Mouse (Mus musculus): Measurements from ENCODE around the gene Eif4a2.

Gene Eif4a2

GRCm38 (mm10) chr16:23103841-23104240 is 3.4 kb upstream of the Eif4a2 start:
- DNase-seq (ENCODE audit: low spot score in 2 of 2) = no peak

- no peak for DNase-seq (ENCODE audit: low spot score in 2 of 2)
Observed at GRCm38 (mm10) chr16:23106121-23106520, 1.1 kb upstream of the Eif4a2 start.

DNA sequence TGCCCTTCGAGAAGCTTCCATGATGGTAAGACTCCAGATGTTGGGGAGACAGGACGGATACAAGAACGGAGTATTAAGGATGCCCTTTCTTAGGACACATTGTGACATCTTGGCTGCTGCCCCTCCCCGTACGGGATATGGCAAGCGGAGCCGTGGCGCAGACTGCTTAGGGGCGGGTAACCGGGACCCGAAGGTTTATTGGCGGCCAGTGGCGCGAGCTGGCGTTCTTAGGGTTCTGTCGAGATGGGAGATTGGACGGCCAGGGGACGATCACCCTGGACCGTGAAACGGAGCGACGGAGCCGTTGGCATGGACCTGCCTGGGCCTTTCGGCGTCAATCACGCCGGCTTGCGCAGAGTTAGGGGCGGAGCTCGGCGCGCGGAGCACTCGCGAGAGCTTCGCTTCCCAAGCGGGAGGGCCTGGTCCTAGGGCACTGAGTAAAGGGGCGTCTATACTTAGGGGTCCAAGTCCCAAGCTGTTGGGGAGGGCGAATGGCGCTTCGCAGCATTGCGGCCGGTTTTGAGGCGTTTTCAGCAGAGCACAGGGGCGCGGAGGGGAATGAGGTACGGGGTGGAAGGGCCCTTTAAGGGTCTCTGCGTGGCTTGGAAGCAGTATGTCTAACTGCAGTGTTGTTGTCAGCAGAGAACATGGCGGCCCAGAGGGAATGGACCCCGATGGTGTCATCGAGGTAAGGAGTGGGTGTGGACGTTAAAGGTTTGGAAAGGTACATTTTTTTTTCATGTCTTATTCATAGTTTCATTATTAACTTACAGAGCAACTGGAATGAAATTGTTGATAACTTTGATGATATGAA is 909 bp downstream of the Eif4a2 start:
- DNase-seq (ENCODE audit: low spot score in 2 of 2) = peak; percentile 80 to 83

DNA sequence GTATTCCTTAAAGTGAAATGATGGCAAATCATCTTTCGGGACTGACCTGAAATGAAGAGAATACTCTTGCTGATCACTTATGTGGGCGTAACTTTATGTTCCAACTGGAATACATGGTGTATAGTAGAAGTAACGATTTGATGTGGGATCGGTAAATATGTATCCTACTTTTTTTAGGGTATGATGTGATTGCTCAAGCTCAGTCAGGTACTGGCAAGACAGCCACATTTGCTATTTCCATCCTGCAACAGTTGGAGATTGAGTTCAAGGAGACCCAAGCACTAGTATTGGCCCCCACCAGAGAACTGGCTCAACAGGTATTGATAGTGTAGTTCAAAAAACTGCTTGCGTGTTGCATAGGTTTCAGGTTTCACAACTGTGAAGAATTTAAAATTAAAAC is 1.7 kb downstream of the Eif4a2 start:
- no peak for DNase-seq (ENCODE audit: low spot score in 2 of 2)

DNA sequence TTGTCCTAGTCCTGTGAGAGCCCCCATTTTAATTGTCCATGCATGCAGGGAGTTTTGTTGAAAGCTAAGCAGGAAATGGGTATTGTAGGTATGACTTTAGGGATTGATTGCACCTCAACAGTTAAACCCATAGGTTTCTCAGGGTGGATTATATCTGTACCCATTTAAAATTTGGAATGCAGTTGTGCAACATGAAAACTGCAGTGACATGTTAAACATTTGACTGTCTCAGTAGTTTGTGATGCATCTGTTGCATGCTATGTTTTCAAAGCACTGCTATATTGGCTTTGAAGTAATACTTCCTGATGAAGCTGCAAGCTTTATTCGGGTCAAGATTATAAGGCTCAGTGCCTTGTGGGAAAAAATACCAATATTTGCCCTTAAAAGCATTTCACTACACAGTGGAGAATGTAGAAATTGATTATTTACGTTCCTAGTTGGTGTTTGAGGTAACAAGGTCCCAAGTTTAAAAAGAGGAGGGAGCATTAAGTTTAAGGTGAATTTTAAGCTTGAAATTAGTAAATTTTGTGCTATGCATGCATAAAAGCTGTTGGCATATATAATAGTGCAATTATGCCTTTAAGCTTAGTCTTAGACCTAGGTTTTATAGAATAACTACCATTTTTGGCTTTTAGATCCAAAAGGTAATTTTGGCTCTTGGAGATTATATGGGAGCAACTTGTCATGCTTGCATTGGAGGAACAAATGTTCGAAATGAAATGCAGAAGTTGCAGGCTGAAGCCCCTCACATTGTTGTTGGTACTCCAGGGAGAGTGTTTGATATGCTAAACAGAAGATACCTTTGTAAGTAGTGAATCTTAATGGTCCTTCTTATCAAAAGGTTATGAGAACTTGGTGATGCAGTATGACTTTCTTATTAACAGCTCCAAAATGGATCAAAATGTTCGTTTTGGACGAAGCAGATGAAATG is 2.4 kb downstream of the Eif4a2 start:
- DNase-seq (ENCODE audit: low spot score in 2 of 2) = no peak

- no peak for DNase-seq (ENCODE audit: low spot score in 2 of 2)
Observed at GRCm38 (mm10) chr16:23112348-23112747, 5.1 kb downstream of the Eif4a2 start.

DNA sequence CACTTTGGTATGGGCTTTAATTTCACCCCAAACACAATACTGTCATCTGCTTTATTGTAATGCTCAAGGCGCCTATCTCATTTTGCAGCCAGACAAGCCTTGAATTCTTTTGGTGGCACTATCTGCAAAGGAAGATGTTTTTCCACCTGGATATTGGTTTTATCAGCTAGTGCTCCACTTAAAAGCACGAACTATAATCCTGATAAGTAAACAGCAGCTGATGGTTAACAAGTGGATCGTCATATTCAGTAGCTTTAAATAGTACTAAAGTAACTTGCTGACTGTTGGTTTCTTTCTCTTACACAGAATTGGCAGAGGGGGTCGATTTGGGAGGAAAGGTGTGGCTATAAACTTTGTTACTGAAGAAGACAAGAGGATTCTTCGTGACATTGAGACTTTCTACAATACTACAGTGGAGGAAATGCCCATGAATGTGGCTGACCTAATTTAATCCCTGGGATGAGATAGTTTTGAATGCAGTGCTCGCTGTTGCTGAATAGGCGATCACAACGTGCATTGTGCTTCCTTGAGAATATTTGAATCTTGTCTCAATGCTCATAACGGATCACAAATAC is 5.7 kb downstream of the Eif4a2 start:
- DNase-seq (ENCODE audit: low spot score in 2 of 2) = no peak

- DNase-seq (ENCODE audit: low spot score in 2 of 2) = no peak
Observed at GRCm38 (mm10) chr16:23113903-23114302, 6.7 kb downstream of the Eif4a2 start.

DNA sequence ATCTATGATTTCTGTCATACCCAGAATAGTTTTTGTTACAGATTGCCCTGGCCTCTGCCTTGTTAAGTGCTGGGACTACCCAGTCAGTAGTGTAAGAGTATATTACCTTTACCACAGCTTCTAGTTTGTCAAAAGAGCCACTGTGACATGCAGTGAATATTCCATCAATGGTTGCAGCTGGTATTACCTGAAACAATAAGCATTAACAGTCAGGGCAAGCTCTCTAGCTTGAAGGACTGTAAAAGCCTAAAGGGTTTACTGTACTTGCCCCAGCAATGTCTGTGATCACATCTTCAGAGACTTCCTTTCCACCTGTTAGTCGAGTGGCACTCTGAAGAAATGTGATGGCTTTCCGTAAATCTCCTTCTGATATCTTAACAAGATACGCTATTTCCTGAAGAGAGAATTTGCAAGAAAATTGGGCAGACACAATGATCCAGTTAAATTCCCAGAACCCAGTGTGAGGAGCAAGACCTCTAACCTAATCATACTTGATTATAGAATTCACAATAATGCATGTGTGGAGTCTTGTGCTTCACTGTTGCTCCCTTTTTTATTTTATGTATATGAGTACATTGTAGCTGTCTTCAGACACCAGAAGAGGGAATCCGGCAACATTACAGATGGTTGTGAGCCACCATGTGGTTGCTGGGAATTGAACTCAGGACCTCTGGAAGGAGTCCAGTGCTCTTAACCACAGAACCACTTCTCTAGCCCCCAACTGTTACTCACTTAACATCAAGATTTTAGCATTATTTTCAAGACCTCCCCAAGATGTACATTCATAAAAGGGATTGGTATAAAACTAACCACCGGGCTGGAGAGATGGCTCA is 7.3 kb downstream of the Eif4a2 start:
- DNase-seq (ENCODE audit: low spot score in 2 of 2) = no peak

- DNase-seq (ENCODE audit: low spot score in 2 of 2) = no peak
Observed at GRCm38 (mm10) chr16:23115486-23115885, 8.2 kb downstream of the Eif4a2 start.

DNA sequence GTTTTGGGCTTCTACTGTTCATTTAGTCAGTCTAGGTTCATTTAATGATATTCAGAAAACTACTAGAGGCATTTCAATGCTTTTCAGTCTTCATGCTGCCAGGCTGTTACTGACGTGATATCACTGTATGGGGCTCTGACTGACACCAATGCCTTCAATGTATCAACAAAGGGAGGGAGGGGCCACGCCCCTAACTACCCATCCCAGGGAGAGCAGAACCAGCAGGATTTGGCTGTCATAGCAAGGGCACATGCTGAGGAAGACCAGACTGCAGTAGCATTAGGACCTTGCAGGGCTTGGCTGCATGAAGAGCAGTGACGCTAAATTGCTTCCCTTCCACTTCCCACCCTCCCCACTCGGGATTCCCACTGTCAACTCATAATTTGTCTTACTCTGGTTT is 9.9 kb downstream of the Eif4a2 start:
- DNase-seq (ENCODE audit: low spot score in 2 of 2) = no peak

DNA sequence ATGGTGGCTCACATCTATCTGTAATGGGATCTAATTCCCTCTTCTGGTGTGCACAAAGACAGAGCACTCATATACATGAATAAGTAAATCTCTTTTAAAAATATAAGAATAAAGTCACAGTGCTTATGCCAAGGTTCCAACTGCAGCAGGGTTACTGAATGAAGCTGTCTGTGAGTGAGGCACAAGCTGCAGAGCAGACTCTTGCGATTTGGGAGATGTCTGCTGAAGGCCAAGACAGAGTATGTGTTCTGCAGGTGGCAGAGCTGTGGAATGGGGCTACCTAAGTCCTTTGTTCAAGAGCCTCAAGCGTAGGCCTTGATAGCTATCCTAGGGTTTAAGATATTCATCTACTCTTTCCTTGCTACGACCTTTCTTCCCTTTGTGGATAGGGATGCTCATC is 15.2 kb downstream of the Eif4a2 start:
- DNase-seq (ENCODE audit: low spot score in 2 of 2) = no peak

- DNase-seq (ENCODE audit: low spot score in 2 of 2) = no peak
Observed at GRCm38 (mm10) chr16:23123104-23123503, 15.9 kb downstream of the Eif4a2 start.

DNA sequence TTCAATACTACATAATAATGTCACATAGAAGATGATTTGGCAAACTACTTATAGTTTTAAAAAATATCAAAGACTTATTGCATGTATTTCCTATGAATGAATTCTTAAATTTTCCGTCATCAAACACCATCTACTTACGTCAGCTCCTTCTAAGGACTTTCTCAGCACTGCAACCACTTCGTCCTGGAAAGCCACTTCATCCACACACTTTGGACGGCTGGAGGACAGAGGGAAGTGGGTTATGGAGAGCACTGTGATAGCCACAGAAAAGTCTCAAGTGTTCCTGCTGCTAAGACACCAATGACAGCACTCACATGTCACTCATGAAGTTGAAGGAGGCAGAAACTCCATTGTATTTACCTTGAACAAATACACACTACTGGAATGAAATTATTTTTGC is 17.2 kb downstream of the Eif4a2 start:
- DNase-seq (ENCODE audit: low spot score in 2 of 2) = no peak

DNA sequence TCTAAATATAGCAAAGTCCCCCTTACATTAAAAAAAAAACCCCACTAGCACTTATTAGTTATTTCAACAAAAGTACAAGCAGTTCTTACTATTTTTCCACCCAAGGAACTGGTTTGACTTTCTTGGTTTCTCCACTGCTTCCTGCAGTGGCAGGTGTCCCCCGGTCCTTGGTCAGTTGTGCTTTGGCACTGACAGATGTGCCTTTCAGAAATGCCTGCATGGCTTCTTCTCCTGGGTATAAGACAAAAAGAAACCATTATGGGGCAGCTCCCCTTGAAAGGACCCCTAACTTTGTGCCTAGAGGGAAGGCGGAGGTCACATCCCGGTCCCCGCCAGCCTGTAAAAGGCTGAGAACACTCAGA is 20.0 kb downstream of the Eif4a2 start:
- DNase-seq (ENCODE audit: low spot score in 2 of 2) = no peak

DNA sequence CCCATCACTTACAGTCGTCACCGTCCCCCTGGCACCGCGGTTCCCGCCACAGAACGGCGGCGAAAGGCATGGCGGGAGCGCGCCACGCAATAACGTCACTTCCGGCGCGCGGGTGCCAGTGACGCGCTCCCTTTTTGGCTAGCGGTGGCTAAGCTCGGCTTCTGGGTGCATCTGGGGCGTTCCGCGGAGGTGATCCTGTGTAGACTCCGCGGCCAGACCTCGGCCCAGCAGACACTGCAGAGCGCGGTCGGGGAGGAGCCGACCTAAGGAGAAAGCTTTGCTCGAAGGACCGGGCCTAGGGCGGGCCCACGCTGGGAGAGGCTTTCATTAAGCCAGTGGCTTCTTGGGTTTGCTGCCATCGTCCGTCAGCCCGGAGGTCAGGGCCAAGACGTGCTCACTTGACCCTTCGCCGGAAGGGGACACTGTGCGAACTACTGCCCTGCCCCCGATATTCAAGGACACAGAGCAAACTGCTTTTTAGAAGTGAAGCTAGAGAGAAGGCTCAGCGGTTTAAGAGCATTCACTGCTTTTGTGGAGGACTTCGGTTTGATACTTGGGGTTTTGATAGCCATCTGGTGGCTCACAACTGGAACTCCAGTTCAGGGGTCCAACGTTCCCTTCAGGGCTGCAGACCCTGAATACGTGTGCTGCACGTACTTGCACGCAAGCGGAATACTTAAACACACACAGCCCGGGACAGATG is 20.6 kb downstream of the Eif4a2 start, which contains the start of gene Rfc4:
TSS of gene Rfc4 (minus strand) at position 65 of the 703 bp plus-strand sequence.
- DNase-seq (ENCODE audit: low spot score in 2 of 2) = peak; percentile 90 to 91

DNA sequence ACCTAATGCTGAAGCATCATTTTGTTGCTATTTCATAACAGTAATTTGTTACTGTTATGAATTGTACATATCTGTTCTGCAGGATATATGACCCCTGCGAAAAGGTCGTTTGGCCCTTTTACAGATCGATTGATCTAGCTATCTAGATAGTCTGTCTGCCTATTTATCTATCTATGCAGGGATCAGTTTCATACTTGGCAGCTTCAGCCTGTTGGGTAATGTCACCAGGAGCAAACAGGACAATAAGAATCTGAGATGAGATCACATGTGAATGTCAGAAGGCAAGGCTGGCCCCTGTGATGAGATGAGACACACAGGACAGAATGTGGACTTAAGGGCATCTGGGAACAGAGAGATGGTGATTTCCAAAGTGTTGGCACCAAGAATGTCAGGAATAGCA is 23.1 kb downstream of the Eif4a2 start:
- DNase-seq (ENCODE audit: low spot score in 2 of 2) = no peak

- DNase-seq (ENCODE audit: low spot score in 2 of 2) = no peak
Observed at GRCm38 (mm10) chr16:23132336-23132735, 25.1 kb downstream of the Eif4a2 start.

- no peak for DNase-seq (ENCODE audit: low spot score in 2 of 2)
Observed at GRCm38 (mm10) chr16:23135421-23136149, 28.3 kb downstream of the Eif4a2 start.

DNA sequence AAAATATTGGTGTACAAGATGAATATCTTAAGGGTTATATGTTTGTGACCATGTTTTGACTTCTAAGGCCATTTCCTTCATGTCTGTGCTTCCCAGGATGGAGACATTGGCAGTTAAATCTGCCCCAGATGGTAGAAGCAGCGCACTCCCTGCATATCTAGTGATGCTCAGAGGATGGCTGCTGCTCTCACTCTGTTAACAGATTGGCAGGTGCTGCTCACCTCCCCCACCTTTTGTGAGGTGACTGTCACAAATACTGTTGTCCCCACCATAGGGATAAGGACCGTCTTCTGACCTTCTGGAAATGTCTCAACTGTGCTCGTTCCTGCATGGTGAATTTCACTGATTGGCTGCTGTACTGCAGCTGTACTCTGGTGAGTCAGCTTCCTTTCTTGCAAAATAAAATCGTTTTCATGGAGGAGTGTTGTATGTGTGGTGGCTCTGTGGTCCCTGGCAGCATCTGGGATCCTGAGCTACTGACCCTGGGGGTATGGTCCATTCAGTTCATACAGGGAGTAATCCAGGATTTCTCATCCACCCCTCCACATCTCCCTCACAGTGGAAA is 29.2 kb downstream of the Eif4a2 start:
- DNase-seq (ENCODE audit: low spot score in 2 of 2) = no peak

Measured in urinary bladder, postnatal 36 days (tissue).